Mouse (Mus musculus): ENCODE data around the gene Hes3. TPM values are rescaled to one million over a fixed set of nuclear protein-coding genes. Genes with fewer than 3 reads are reported as not detected.
A peak's percentile ranks its signal among the peaks of the same experiment; 100 is the strongest.

Hes3 gene
- polyA plus RNA-seq, 1 experiment from 2014 or later = not detected

- ATAC-seq (ENCODE audit: insufficient number of reproducible peaks, insufficient read depth, low FRiP score, low TSS enrichment, low read depth) = no peak
- H3K9me3 ChIP-seq = no peaks in the 10 kb centered on the region
- peaks cover 14% of the 10 kb centered on the region for H3K4me1 ChIP-seq
- peak overlapping the region; percentile 98 for H3K4me3 ChIP-seq
- no peaks in the 10 kb centered on the region for H3K27me3 ChIP-seq
- whole genome bisulfite sequencing = 51% methylated on average over 16 of the region's 16 CpGs
- peak overlapping the region; percentile 75 for H3K4me2 ChIP-seq
- H3K36me3 ChIP-seq = peaks cover 20% of the 10 kb centered on the region
- peak overlapping the region; percentile 57; the same call in 1 of the 2 replicates for H3K27ac ChIP-seq
- H3K9ac ChIP-seq = peak overlapping the region; percentile 98; the same call in 1 of the 2 replicates
Observed at GRCm38 (mm10) chr4:152324641-152325562, 33.4 kb upstream of the Hes3 start.

DNA sequence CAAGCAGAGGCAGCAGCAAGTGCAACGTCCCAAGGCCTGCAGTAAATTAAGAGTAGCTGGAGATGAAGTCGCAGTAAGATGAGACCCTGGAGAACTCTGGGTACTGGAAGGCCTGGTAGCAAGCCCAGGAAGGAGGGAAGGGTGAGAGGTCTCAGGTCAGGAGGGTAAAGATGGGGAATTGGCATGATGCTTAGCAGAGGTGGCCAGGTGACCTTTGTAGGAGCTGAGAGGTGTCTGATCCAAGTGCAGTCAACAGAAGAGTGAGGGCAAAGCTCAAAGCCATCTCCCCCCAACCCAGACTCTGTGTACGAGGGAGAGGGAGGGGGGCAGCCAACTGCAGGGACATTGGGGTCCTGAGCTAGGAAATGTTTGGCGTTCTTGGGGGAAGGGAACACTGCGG, 30.0 kb upstream of the Hes3 start:
- Histone ChIP-seq H3K4me3 (no peak overlapping the region), H3K9ac (no peak overlapping the region), H3K4me2 (no peak overlapping the region), H3K27me3 (peaks cover 27% of the 10 kb centered on the region), H3K27ac (no peak overlapping the region), H3K9me3 (no peaks in the 10 kb centered on the region), H3K36me3 (no peaks in the 10 kb centered on the region), H3K4me1 (peaks cover 8% of the 10 kb centered on the region)
- WGBS = 34% methylated on average over 5 of the region's 5 CpGs
- ATAC-seq (ENCODE audit: insufficient number of reproducible peaks, insufficient read depth, low FRiP score, low TSS enrichment, low read depth) = no peak

DNA sequence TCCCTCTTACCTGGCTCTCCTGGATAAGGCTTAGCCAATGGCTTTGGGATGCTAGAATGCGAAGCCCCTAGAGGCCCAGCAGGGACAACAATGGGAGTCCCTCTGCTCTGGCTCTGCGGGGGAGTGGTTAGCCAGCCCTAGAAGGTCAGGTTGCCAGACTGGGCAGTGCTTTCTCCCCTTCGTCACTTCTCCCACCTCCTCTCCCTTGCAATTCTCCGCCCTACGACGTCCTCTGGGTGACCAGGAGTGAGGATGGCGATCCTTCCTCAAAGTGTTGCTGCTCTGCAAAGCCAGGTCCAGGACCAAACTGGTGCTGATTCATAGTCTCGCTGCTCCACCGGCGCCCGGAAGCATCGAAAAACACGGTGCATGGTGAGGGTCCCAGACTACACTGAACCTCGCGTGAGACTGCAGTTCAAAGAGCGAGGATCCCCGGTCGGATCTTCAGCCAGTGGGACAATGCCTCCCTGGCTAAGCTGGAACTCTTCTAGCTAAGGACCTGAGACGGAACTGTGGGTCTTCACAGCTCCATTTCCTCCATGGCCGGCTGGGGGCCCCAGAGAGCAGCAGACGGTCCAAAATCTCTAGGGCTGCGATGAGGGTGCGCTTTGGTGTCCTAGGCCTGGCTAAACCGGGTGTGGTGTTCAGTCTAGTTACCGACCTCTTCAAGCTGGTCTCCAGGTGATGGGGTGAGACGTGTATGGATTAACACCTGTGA, 27.2 kb upstream of the Hes3 start, which contains the start of gene Rnf207:
TSS of gene Rnf207 (minus strand) at position 477 of the 718 bp plus-strand sequence.
- Histone ChIP-seq H3K27me3 (peaks cover 54% of the 10 kb centered on the region), H3K9me3 (no peaks in the 10 kb centered on the region), H3K27ac (no peak within 1 kb of the TSS), H3K4me1 (peaks cover 19% of the 10 kb centered on the region), H3K4me3 (peak within 1 kb of the TSS; percentile 26), H3K36me3 (no peaks in the 10 kb centered on the region), H3K4me2 (peak within 1 kb of the TSS; percentile 48), H3K9ac (peak within 1 kb of the TSS; percentile 51)
- no peak for ATAC-seq (ENCODE audit: insufficient number of reproducible peaks, insufficient read depth, low FRiP score, low TSS enrichment, low read depth)
- WGBS = 4% methylated on average over 26 of the region's 26 CpGs

DNA sequence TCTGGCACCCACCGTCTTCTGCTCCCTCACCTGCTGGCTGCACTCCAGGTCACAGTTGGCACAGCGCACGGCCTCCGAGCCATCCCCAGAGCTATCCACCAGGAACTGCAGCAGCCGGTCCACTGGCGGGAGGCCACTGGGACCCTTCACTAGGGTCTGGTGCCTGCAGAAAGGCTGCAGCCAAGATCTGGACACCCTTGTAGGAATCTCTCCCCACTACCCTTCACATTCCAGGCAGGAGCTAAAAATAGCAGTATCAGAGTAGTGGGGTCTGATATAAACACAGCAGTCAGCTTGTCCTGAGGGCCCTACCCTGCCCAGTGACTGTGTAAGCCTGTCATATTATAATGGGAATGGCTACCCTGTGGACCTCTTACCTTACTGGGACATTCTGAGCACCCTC, 26.2 kb upstream of the Hes3 start:
- no peaks in the 10 kb centered on the region for H3K36me3 ChIP-seq
- peaks cover 29% of the 10 kb centered on the region for H3K4me1 ChIP-seq
- no peak overlapping the region for H3K4me2 ChIP-seq
- H3K4me3 ChIP-seq = no peak overlapping the region
- peaks cover 65% of the 10 kb centered on the region for H3K27me3 ChIP-seq
- H3K9ac ChIP-seq = no peak overlapping the region
- no peak overlapping the region for H3K27ac ChIP-seq
- 76% methylated on average over 6 of the region's 6 CpGs for WGBS
- no peak for ATAC-seq (ENCODE audit: insufficient number of reproducible peaks, insufficient read depth, low FRiP score, low TSS enrichment, low read depth)
- no peaks in the 10 kb centered on the region for H3K9me3 ChIP-seq

DNA sequence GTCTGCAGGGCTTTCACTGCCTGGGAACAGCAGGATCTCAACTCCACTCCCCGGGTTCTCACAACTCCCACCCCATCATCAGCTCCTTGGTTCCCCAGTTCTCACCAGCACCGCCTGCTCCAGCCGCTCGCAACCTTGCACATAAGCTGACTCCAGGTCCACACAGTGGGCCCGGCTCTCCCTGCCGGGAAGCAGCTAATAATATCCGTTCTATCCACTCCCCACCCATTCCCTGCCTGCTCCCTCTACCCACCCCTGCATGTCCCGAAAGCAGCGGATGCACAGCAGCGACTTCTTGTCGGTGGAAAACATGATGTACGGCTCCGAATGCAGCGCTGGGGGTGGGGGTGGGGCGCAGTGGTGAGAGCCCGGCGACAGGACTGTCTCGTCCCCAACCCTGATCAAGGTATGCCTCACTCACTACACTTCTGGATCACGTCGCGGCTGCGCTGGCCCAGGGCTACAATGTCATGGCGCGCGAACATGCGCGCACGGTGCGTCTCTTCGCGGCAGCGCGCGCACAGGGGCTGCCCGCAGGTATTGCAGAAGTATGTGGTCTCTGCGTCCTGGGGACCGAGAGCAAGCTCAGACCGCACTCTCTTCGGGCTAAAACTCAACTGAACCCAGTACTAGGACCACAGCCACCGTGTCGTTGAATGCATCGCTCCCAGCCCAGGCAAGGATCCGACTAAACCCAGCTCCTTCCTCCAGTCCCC, 24.2 kb upstream of the Hes3 start:
- H3K4me2 ChIP-seq = peak overlapping the region; percentile 58
- no peak overlapping the region for H3K9ac ChIP-seq
- no peak overlapping the region for H3K27ac ChIP-seq
- under 1% methylated on average over 43 of the region's 43 CpGs for WGBS
- H3K4me1 ChIP-seq = peaks cover 36% of the 10 kb centered on the region
- H3K9me3 ChIP-seq = no peaks in the 10 kb centered on the region
- peak overlapping the region; percentile 33 for H3K4me3 ChIP-seq
- H3K36me3 ChIP-seq = no peaks in the 10 kb centered on the region
- no peak for ATAC-seq (ENCODE audit: insufficient number of reproducible peaks, insufficient read depth, low FRiP score, low TSS enrichment, low read depth)
- H3K27me3 ChIP-seq = peaks cover 85% of the 10 kb centered on the region

DNA sequence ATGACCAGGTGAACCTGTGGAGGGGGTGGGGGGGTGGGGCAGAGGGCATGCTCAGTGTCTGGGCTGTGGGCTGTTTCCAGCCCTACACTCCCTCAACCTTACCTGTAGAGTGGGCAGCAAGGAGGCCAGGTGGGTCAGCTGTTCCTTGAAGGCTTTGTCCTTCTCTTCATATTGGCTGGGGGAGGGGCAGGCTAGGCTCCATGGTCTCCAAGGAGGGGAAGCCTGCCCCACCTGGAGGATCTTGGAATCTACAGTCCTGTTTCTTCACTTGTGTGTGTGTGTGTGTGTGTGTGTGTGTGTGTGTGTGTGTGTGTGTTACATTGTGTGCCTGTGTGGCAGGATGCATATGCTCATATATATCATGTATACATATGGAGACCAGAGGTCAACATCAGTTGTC, 22.5 kb upstream of the Hes3 start:
- Histone ChIP-seq H3K9ac (no peak overlapping the region), H3K27ac (no peak overlapping the region), H3K9me3 (no peaks in the 10 kb centered on the region), H3K36me3 (peaks cover 5% of the 10 kb centered on the region; the same call in 1 of the 2 replicates), H3K4me3 (no peak overlapping the region), H3K4me1 (peaks cover 35% of the 10 kb centered on the region), H3K4me2 (peak overlapping the region; percentile 67), H3K27me3 (peaks cover 92% of the 10 kb centered on the region)
- no peak for ATAC-seq (ENCODE audit: insufficient number of reproducible peaks, insufficient read depth, low FRiP score, low TSS enrichment, low read depth)

DNA sequence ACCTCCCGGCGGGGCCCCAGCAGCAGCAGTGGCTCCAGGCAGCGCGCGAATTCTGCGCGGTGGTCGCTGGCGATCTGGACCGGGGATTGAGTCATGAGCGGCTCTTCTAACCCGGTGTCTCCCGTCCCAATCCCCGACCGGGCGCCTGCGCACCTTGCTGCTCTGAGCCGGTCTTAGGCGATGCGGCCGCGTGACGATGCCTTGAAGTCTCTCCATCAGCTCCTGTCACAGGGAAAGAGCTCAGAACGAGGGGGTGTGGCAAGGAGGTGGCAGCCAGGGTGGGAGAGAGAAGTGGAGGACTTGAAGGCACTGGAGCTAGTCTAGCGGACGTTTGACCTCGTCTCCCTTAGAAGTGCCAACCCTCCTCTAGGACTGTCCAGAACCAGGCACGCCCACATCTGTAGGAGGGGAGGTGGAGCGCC, 21.8 kb upstream of the Hes3 start:
- under 1% methylated on average over 29 of the region's 29 CpGs for WGBS
- peaks cover 12% of the 10 kb centered on the region for H3K36me3 ChIP-seq
- peak overlapping the region; percentile 41 for H3K4me3 ChIP-seq
- peak; percentile 67 for ATAC-seq (ENCODE audit: insufficient number of reproducible peaks, insufficient read depth, low FRiP score, low TSS enrichment, low read depth)
- peaks cover 85% of the 10 kb centered on the region for H3K27me3 ChIP-seq
- H3K27ac ChIP-seq = no peak overlapping the region
- H3K9ac ChIP-seq = peak overlapping the region; percentile 47
- peaks cover 28% of the 10 kb centered on the region for H3K4me1 ChIP-seq
- H3K4me2 ChIP-seq = peak overlapping the region; percentile 67
- no peaks in the 10 kb centered on the region for H3K9me3 ChIP-seq

GRCm38 (mm10) chr4:152312186-152312585, 20.7 kb upstream of the Hes3 start:
- H3K27ac ChIP-seq = no peak overlapping the region
- no peaks in the 10 kb centered on the region for H3K9me3 ChIP-seq
- 2% methylated on average over 14 of the region's 14 CpGs for WGBS
- H3K4me2 ChIP-seq = peak overlapping the region; percentile 67
- H3K4me1 ChIP-seq = peaks cover 28% of the 10 kb centered on the region
- no peak for ATAC-seq (ENCODE audit: insufficient number of reproducible peaks, insufficient read depth, low FRiP score, low TSS enrichment, low read depth)
- H3K9ac ChIP-seq = no peak overlapping the region
- peaks cover 15% of the 10 kb centered on the region for H3K36me3 ChIP-seq
- peak overlapping the region; percentile 41; the same call in 1 of the 2 replicates for H3K4me3 ChIP-seq
- H3K27me3 ChIP-seq = peaks cover 74% of the 10 kb centered on the region

- peaks cover 6% of the 10 kb centered on the region for H3K4me1 ChIP-seq
- no peak overlapping the region for H3K4me3 ChIP-seq
- H3K27ac ChIP-seq = no peak overlapping the region
- H3K9me3 ChIP-seq = no peaks in the 10 kb centered on the region
- peaks cover 56% of the 10 kb centered on the region for H3K36me3 ChIP-seq
- H3K4me2 ChIP-seq = no peak overlapping the region
- no peak for ATAC-seq (ENCODE audit: insufficient number of reproducible peaks, insufficient read depth, low FRiP score, low TSS enrichment, low read depth)
- H3K27me3 ChIP-seq = peaks cover 28% of the 10 kb centered on the region
- 78% methylated on average over 9 of the region's 9 CpGs for WGBS
- no peak overlapping the region for H3K9ac ChIP-seq
Observed at GRCm38 (mm10) chr4:152307542-152307941, 16.1 kb upstream of the Hes3 start.

GRCm38 (mm10) chr4:152305991-152306390, 14.5 kb upstream of the Hes3 start:
- H3K4me3 ChIP-seq = no peak overlapping the region
- 83% methylated on average over 6 of the region's 6 CpGs for WGBS
- no peaks in the 10 kb centered on the region for H3K4me1 ChIP-seq
- peaks cover 12% of the 10 kb centered on the region for H3K27me3 ChIP-seq
- H3K36me3 ChIP-seq = peaks cover 72% of the 10 kb centered on the region
- ATAC-seq (ENCODE audit: insufficient number of reproducible peaks, insufficient read depth, low FRiP score, low TSS enrichment, low read depth) = no peak
- H3K9me3 ChIP-seq = no peaks in the 10 kb centered on the region
- H3K27ac ChIP-seq = no peak overlapping the region
- H3K9ac ChIP-seq = 0 out of 2 replicates have a peak overlapping the region, but pooled peaks have one; percentile 22
- no peak overlapping the region for H3K4me2 ChIP-seq

DNA sequence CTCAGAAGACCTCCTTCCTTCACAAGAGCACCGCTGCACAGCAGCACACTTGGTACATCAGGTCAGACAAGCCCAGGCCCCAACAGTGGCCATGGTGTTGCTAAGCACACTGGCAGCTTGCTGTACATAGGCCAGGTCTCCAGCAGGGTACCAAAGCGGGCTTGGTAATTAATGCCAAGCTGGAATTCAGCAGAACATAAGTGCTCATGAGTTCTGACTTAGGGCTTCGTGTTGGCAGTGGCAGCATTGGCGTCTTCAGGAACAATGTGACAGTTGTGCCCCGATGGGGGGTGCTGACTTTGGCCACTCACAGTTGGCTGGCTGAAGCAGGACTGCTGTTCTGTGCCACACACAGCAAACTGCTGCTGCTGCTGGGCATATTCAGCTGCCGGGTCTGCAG, 13.2 kb upstream of the Hes3 start:
- no peak for ATAC-seq (ENCODE audit: insufficient number of reproducible peaks, insufficient read depth, low FRiP score, low TSS enrichment, low read depth)
- Histone ChIP-seq H3K27ac (no peak overlapping the region), H3K4me3 (no peak overlapping the region), H3K9me3 (no peaks in the 10 kb centered on the region), H3K4me1 (no peaks in the 10 kb centered on the region), H3K27me3 (no peaks in the 10 kb centered on the region), H3K36me3 (peaks cover 85% of the 10 kb centered on the region), H3K9ac (no peak overlapping the region), H3K4me2 (no peak overlapping the region)
- 90% methylated on average over 6 of the region's 6 CpGs for WGBS

All from embryonic facial prominence, embryonic 13.5 days (tissue).